Mouse (Mus musculus) spleen, adult 2 months (tissue): ENCODE results near the gene Pou6f1.

Source experiments
- CTCF ChIP-seq: fragments of 200-500 bp; IDR thresholded peaks from 2 replicates; pipeline ENCODE4 v1.5.1; 2011; ENCODE audit warnings: mild to moderate bottlenecking, inconsistent platforms; ENCODE audit not compliant: insufficient read depth, insufficient read length, insufficient replicate concordance; ENCODE audit errors: extremely low read depth
- POLR2A ChIP-seq: fragments of 200-500 bp; IDR thresholded peaks from 2 replicates; pipeline ENCODE4 v1.6.1; 2011; ENCODE audit warnings: low read depth, low read length, inconsistent platforms

GRCm38 (mm10) chr15:100636700-100637501, 37.1 kb upstream of the Pou6f1 start, which contains the start of gene Smagp:
- no peak for TF ChIP-seq CTCF
- no peak for TF ChIP-seq POLR2A
